Mouse (Mus musculus) left cerebral cortex, postnatal 14 days (tissue): ENCODE measurements around the gene Cap1. TPM values are rescaled to one million over a fixed set of nuclear protein-coding genes. Genes with fewer than 3 reads are reported as not detected.
"Not testable (repeated sequence)": the region's sequence is repeated elsewhere in the genome, so short reads cannot be mapped to it uniquely, and the experiment has no call there.

ENCODE experiments used
- DNase-seq, 2 experiments: peaks; one replicate each; pipeline ENCODE4 v3.0.0; 2021 to 2022; ENCODE audit warnings: low spot score in 2 of 2, mixed read lengths in 1 of 2
- intact Hi-C: fragments of 180-260 bp; cut with DNase I; formaldehyde crosslinking; loops from one replicate; pipeline ENCODE4 v1.15.1; 2025
- total RNA-seq, 2 experiments: library from RNA; stranded (reverse); gene quantifications; 2 replicates each; pipeline ENCODE4 v1.2.3; 2021

Cap1 gene
- total RNA-seq, 2 experiments from 2014 or later: 233 to 251 TPM

DNA sequence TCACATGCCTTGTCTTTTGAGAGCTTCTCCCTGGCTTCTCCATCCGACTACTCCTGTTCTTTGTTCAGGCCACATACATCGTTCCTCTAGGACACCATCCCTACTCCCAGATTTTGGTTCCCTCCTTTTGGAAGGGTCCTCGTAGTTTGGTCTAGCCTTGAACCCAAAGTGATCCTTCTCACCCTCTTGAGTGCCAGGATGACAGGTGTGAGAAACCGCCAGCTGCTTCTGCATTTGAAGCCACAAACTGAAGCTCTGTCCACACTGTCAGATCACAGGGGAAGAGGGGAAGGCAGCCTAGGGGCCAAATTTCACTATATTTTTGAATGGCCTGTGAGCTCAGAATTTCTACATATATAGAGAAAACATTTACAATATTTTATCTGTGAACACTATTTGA is 31.1 kb downstream of the Cap1 start:
- intact Hi-C loops: no loop called here

DNA sequence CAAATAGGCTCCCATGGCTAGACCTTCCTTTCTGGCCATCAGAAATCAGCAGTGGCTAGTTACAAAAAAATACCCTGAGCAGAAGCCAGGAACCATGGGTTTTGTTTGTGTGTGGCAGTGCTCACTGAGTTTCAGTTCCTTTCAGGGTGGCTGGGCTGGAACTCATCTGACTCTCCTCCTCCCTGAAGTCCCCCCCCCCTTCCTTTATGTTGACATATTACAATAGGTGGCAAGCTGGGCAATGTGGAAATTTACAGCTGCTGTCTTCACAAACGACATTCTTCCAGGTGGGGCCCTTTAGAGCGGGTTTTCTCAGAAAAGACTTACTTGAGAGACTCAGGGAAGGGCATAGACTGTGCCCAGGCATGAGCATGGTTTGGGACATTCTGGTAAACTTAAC is 32.2 kb downstream of the Cap1 start:
- no peak for DNase-seq
- intact Hi-C loops: no loop called here

More for the DNA sequence above, 31.1 kb downstream of the Cap1 start:
- no peak for DNase-seq

DNA sequence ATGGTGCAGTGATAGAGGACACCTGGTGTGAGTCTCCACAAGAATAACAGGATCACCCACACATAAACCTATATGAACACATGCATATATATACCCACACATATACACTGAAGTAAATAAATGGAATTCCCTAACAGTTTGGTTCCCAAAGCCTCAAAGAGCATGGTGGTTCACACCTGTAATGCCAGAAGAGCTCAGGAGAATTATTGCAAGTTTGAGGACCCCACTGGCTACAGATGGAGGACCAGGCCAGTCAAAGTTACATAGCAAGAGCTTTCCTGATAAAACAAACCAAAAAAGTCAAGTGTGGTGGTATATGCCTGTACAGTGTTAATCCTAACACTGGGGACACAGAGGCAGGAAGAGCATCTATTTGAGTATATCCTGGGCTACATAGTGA is 34.3 kb downstream of the Cap1 start:
- DNase-seq: no peak
- intact Hi-C loops: no loop called here

DNA sequence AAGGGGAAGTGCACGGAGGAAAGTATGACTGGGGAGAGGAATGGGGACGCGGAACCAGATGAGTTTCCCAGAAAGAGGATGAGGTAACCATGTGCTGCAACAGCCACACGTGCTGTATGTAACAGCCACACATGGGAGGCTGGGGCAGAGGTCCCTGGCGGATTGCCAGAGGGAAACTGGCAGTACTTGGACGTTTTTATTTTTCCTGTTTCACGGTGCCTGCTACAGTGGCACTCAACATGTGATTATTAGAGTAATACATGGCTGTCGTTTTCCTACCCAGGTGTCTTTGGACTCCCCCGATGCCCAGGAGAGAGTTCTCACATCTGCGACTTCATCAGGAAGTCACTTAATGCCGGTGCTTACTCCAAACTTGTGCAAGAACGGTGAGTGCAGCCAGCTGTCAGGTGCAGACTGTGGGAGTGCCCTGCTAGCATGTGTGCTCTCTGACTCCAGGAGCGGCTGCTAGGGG is 37.7 kb downstream of the Cap1 start:
- DNase-seq: no peak
- intact Hi-C loops: no loop called here

DNA sequence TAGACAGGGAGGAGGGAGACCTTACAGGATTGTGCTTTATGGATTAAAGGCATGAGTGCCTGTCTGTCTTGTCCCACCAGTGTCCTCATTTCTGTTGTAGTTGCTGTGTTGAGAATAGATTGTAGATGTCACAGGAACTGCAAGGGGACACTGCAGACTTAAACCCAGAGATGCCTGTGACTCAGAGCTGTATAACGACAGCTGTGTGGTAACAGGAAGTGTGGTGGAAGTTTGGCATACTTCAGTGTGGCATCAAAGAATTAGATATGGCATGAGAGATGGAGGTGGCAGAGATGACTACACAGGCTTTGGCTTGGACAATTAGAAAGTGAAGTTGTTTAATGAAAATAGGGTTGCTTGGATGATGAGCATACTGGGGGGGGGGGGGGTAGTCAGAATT is 47.4 kb downstream of the Cap1 start:
- DNase-seq: no peak
- intact Hi-C loops: loop anchor here (10.0 kb wide), 1 partner anchor 1594 kb away; no protein-coding TSS in a partner anchor

DNA sequence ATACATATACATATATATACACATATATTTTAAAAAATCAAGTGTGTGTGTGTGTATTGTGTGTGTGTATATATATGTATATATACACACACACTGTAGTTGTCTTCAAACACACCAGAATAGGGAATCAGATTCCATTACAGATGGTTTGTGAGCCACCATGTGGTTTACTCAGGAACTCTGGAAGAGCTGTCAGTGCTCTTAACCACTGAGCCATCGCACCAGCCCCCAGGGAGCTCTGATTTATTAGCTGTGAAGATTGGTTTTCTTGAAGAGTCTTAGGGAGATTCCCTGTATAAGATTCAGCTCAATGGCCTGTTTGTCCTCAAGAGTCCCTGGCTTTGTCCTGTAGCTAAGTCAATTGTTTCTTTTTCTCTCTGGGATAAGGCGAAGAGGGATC is 47.9 kb downstream of the Cap1 start:
- no peak for DNase-seq
- intact Hi-C loops: loop anchor here (10.0 kb wide), 1 partner anchor 1593 kb away; no protein-coding TSS in a partner anchor

DNA sequence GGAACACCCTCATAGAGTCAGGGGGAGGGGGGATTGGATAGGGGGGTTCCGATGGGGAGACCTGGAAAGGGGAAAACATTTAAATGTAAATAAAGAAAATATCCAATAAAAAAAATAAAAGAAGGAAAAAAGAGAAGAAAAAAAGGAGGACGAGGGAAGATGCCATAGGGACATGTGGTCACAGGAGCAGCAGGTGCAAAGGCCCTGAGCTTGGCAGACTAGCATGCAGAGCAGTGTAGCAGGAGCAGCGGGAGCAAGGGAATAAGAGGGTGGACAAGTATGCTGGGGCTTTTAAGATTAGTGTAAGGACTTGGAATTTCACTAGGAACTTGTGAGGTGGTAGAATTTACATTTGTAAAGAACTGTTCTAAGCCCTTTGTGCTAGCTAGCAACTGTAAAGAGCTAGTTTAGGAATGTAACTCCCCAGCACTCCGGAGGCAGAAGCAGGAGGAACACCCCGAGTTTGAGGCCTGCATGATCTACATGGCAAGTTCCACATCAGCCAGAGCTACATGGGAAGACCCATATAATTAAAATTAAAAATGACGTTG is 48.6 kb downstream of the Cap1 start:
- intact Hi-C loops: loop anchor here (10.0 kb wide), 1 partner anchor 1592 kb away; no protein-coding TSS in a partner anchor
- DNase-seq: no peak

DNA sequence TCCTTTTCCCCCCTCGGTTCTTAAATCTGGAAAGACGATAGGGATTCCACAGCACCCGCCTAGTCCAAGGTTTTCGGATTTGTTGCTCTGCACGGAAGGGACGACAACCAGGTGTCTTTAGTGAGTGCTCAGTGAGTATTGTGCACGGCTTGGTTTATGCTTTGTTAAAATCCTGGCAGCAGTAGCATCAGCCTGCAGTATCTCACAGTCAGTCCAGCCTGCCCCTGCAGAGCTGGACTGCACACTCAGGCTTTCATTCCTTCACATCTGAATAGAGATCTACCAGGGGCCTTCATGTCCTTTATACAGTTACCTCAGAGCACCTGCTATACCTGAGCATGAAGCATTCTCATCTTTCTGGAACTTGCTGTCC is 49.5 kb downstream of the Cap1 start:
- intact Hi-C loops: loop anchor here (10.0 kb wide), 1 partner anchor 1592 kb away; no protein-coding TSS in a partner anchor
- no peak for DNase-seq

DNA sequence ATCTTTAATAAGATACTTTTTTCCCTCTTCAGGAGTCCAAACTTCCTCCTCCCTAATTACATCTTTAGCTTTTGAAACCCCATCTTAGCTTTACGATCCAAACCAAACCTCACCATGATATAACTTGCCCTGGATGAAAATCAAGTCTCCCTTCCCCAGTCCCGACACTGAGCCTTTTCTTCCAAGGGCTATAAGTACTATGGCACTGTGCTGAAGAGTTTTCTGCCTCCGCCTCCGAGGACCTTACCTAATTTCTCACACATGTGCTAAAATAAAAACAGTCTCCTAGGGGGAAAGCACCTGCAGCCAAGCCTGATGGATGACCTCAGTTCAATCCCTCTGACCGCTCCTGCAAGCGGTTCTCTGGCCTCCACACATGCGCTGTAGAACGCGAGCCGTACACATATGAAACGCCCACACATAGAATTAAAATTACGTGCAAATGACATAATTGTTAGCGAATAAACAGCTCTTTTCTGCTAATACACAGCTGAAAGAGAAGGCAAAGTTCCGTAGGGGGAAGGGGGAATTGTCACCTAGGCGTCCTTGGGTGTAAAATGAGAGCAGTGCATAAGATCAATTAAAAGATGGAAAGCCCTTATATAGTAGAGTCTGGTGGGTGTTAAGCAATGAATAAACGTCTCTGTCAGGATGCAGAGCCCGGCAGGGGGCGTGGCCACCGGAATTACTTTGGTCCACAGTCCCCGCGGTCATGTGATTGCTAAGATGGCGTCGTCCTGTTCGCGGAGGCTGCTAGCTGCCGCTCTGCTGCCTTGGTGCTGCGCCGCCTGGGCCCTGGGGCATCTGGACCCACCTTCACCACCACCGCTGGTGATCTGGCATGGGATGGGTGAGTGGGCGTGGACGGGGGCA is 50.1 kb downstream of the Cap1 start, which contains the start of gene Ppt1:
Gene Ppt1 (plus strand): TSS at position 713 of the 873 bp plus-strand sequence.
- peak; percentile 96 to 97 for DNase-seq
- intact Hi-C loops: loop anchor here (10.0 kb wide), 1 partner anchor 1591 kb away; no protein-coding TSS in a partner anchor

DNA sequence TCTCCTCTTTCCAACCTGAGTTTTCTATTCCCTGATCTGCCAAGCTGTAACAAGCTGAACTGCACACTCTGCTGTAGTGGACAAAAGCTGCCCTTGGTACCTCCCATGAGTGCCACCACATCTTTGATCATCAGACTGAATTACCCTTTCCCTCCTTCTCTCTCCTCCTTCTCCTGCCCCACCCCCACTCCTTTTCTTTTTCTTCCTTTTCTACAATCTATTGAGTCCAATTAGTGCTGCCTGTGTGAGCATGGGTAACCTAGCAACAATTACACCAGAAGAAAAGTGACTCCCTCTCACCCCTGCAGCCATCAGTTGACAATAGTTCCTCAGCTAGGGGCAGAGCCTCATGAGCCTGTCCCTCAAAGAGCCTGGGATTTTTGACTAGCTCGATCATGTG is 54.0 kb downstream of the Cap1 start:
- intact Hi-C loops: loop anchor here (10.0 kb wide), 1 partner anchor 1587 kb away; no protein-coding TSS in a partner anchor
- no peak for DNase-seq

DNA sequence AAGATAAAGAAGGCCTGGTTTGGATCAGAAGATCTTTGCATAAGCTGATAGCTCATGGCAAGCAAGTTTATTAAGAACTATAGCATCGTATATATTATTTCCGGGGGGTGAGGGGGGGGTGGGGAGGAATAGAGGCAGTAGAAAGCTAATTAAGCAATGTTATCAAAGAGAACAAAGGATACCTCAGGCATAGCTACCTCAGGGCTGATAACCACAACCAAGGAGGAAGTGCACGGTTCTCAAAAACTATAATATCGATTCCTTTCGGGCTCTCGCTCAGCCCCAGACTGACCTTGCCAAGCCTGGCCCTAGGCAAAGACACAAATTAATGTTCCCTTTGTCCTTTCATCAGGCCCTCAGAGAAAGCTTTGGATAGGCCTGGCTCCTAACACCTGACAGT is 56.5 kb downstream of the Cap1 start:
- intact Hi-C loops: no loop called here
- no peak for DNase-seq

DNA sequence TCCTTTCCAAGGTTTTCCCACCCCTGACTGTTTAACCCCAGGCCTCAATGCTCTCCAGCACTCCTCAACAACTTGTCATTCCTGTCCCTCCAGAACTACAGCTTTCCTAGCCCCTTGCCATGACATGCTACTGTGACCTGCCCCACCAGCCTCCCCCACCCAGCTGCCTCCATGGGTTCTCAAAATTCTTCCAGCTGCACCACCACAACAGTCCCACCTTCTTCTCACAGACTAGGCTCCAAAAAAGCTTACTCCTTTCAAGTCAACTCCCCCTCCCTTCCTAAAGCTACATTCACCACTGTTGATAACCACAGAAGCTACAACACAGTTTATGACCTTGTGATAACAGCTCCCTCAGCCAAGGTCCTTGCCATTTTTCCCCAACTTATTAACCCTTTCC is 58.2 kb downstream of the Cap1 start:
- intact Hi-C loops: no loop called here
- no peak for DNase-seq

DNA sequence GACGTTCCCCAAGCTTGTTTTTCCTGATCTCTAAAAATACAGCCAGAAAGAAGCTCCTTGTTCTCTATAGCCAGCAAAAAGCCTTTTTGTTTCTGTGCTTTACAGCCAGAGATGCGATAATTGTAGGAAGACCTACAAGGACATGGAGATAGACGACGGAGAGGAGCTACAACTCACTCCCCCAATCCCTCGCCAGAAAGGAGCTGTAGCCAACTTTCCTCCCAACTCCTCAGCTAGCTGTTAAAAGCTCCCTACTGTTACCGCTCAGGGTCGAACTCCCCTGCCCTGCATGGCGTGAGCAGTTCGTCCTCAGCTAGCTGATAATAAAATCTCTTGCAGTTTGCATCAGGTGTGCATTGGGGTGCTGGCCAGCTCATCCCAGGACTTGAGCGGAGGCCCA is 64.9 kb downstream of the Cap1 start:
- DNase-seq, intact Hi-C loops: not testable (repeated sequence)

DNA sequence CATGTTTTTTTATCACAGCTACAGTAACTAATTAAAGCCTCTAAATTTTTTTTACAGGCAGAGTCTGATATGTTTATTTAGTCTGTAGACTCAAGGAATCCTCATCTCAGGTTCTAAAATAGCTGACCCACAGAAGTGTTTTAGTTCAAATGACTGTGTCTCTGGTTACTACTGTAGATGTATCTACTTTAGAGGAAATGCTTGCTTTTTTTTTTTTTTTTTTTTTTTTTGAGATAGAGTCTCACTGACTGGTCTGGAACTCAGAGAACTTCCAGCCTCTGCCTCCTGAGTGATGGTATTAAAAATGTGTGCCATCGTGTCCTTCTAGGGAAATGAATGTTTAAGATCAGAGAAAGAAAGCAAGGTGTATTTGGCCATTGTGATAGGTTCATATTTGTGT is 69.7 kb downstream of the Cap1 start:
- intact Hi-C loops: no loop called here

DNA sequence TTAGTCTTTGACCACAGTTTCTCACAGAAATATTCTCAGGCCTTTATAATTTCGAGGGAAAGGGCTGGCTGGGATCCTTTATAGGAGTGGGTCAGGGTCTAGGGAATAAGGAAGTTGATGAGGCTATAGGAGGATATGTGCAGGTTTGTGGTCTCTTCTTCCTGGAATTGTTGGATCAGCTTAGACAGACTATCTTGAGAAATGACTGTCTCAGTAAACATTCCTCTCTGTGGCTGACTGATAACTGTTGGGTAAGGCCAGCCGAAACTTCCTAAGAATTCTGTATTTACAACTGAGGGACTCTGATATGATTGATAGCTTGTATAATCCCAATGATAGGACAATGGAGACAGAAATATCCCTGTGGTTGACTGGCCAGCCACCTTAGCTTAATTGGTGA is 74.0 kb downstream of the Cap1 start:
- intact Hi-C loops: no loop called here
- no peak for DNase-seq

More for the DNA sequence above, 69.7 kb downstream of the Cap1 start:
- no peak for DNase-seq

DNA sequence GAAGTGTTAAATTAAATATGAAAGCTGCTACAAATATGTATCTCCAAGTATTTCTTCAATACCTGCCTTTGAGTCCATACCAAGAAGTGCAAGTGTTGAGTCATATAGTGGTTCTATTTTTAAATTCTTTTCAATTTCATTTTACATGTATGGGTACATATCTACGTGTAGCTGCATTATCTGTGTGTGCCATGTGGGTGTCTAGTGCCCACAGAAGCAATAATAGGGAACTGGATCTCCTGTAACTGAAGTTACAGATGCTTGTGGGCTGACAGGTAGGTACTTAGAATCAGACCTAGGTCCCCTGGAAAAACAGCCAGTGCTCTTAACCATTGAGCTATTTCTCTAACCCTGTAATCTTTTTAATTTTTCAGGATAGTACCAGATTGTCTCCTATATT is 74.7 kb downstream of the Cap1 start:
- intact Hi-C loops: no loop called here
- no peak for DNase-seq

Other genes with a start within 250 kb of the Cap1 start
- not detected for gene 9530002B09Rik, start 196.8 kb downstream of the Cap1 start, total RNA-seq
- 10 to 100 TPM; 89.3 to 90.5 TPM for gene Ppt1, start 49.8 kb downstream of the Cap1 start, total RNA-seq
- gene Mfsd2a, start 75.1 kb upstream of the Cap1 start, total RNA-seq: 10 to 100 TPM; 57.2 to 63.3 TPM
- 10 to 100 TPM; 20.6 to 23.4 TPM for gene Mycl, start 109.6 kb upstream of the Cap1 start, total RNA-seq
- 10 to 100 TPM; 22.8 to 22.9 TPM for gene Trit1, start 130.5 kb upstream of the Cap1 start, total RNA-seq
- gene Bmp8b, start 219.1 kb upstream of the Cap1 start, total RNA-seq: under 1 TPM; 0.24 to 0.40 TPM
- under 1 TPM in 1 of 2 experiments, not detected in 1; 0.30 TPM for gene Oxct2b, start 230.2 kb upstream of the Cap1 start, total RNA-seq